Mouse (Mus musculus) thymus, postnatal 14 days (tissue): Measurements from ENCODE around the gene Gm49373.
A peak's percentile ranks its signal among the peaks of the same experiment; 100 is the strongest.

Experiments
- DNase-seq: peaks from one replicate; pipeline ENCODE4 v3.0.0; 2021

Gm49373 gene

GRCm38 (mm10) chr9:21026849-21027248 is 46.0 kb downstream of the Gm49373 start:
- DNase-seq, result no peak

- DNase-seq, result no peak
Observed at GRCm38 (mm10) chr9:21025258-21025810, 47.6 kb downstream of the Gm49373 start.

DNA sequence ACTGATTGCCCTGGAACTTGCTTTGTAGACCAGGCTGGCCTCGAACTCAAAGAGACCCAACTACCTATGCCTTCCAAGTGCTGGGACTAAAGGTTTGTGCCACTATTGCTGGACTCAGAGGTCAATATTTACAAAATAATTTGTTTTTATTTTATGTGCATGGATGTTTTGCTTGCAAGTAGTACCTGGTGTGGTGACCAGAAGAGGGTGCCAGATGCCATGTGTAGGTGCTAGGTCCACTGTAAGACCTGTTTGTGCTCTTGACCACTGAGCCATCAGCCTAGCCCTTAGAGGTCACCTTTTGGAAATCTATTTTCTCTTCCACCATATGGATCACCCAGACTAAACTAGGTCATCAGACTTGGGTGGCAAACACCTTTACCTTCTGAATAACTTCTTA is 50.2 kb downstream of the Gm49373 start:
- DNase-seq, result no peak

- DNase-seq, result no peak
Observed at GRCm38 (mm10) chr9:21022288-21022687, 50.6 kb downstream of the Gm49373 start.

GRCm38 (mm10) chr9:21021363-21021762 is 51.5 kb downstream of the Gm49373 start:
- no peak for DNase-seq

DNA sequence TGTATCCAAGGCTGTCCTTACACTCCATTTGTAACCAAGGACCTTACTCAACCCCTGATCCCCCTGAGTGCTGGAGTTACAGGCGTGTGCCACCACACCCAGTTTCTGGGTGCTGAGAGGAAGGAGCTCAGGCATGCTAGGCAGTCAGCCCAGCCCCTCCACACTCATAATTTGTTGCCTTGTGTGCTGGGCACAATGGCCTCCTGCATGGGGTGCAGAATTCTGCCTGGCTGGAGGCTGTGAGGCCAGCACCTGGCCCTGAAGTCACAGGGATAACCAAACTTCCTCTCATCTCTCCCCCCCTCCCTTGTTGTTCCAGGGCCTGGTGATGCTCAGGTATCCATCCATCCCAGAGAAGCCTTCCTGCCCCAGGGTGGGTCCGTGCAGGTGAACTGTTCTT is 54.3 kb downstream of the Gm49373 start:
- DNase-seq, result no peak

DNA sequence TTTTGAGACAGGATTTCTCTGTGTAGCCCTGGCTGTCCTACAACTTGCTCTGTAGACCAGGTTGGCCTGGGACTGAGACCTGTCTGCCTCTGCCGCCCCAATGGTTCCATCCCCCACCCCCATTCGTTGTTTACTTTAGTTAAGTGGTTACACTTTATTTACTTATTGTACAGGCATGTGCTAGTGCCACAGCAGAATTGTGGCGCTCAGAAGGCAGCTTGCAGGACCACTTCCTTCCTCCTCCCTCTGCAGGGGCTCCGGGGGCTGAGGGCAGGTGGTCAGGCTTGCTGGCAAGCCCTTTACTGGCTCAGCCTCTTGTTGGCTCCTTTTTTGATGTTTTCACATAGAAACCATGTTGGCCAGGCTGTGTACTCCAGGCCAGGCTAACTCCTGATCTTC is 55.7 kb downstream of the Gm49373 start:
- DNase-seq, result peak; percentile 49

GRCm38 (mm10) chr9:21016331-21017176 is 56.3 kb downstream of the Gm49373 start:
- DNase-seq, result peak; percentile 41

DNA sequence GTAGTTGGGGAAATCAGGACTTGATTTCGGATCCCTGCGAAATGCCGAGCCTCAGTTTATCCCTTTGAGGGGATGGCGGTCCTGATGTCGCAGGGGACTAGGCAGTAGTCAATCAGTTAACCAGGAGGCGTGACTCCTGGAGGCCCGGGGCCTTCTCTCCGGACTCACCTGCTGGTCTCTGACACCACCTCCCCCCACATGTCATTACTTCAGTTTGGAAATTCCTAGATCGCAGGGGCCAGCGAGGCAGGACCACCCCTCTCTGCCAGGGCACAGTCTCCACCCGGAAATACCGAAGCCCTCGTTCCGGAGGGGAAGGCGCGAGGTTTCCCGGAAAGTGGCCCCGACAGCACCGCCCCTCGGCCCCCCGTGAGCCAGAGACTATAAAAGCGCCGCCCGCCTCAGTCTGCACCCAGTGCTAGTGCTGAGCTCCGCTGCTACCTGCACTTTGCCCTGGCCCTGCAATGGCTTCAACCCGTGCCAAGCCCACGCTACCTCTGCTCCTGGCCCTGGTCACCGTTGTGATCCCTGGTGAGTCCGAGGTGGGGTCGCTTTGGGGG is 57.2 kb downstream of the Gm49373 start, which contains the start of gene Icam1:
TSS of gene Icam1 (plus strand) at position 415 of the 560 bp plus-strand sequence.
- DNase-seq, result peak; percentile 90

- DNase-seq, result peak; percentile 79
Observed at GRCm38 (mm10) chr9:21014691-21015570, 58.0 kb downstream of the Gm49373 start.
